Mouse (Mus musculus) kidney, adult 2 months (tissue): ENCODE results near the gene Tsks.

Experiments used
- CTCF ChIP-seq: fragments of 200-500 bp; conservative IDR thresholded peaks from 2 replicates; pipeline ENCODE4 v1.5.1; 2011; ENCODE audit warnings: low read depth, mild to moderate bottlenecking, control low read depth, low read length, moderate library complexity, mixed read lengths; ENCODE audit not compliant: insufficient read depth, insufficient read length
- POLR2A ChIP-seq: fragments of 200-500 bp; IDR thresholded peaks from one replicate; pipeline ENCODE4 v1.6.1; 2011; ENCODE audit warnings: low read depth, low read length, control low read depth

- no peak for TF ChIP-seq CTCF
- TF ChIP-seq POLR2A: no peak
Observed at GRCm38 (mm10) chr7:44919127-44919526, 23.9 kb upstream of the Tsks start.
